In genomic region chr7:112455566-112456110, GRCm38 (mm10) we compare ENCODE assay signal across 23 mouse cellular contexts. TPM values are rescaled to one million over a fixed set of nuclear protein-coding genes. Genes with fewer than 3 reads are reported as not detected.
DNase-seq lines count a peak whose midpoint lies in the region; ATAC-seq and TF ChIP-seq lines count a peak whose summit lies in the region.
"Had no signal": no experiment of that assay in that cellular context is flagged by ENCODE, and none has a peak within 500 bp of the region (broad histone marks: within the 10 kb centered on the region; RNA-seq: fewer than 3 reads in every experiment).

No protein-coding gene starts in this region.

- no peaks in the 10 kb centered on the region for H3K36me3 ChIP-seq in midbrain, embryonic 11.5 days (ENCODE audit: control insufficient read depth, insufficient read depth, low read length)
- no peaks in the 10 kb centered on the region for H3K36me3 ChIP-seq in midbrain, embryonic 10.5 days
- H3K36me3 ChIP-seq in stomach, embryonic 16.5 days (ENCODE audit: control insufficient read depth, insufficient read depth, low read length) = no peaks in the 10 kb centered on the region
- H3K36me3 ChIP-seq: embryonic facial prominence, embryonic 12.5 days; heart, embryonic 10.5 days; hindbrain, embryonic 13.5 days had no signal

- ATAC-seq in midbrain, embryonic 11.5 days (ENCODE audit: low FRiP score) = no peak
- no peak for ATAC-seq in stomach, embryonic 16.5 days (ENCODE audit: insufficient read depth, low FRiP score)
- ATAC-seq: forebrain, embryonic 13.5 days; hindbrain, postnatal 0 days; intestine, embryonic 16.5 days had no signal

- H3K9me3 ChIP-seq in midbrain, embryonic 11.5 days (ENCODE audit: control insufficient read depth, low read length) = no peaks in the 10 kb centered on the region
- H3K9me3 ChIP-seq in midbrain, embryonic 10.5 days (replicated peaks) = no peaks in the 10 kb centered on the region
- no peaks in the 10 kb centered on the region for H3K9me3 ChIP-seq in stomach, embryonic 16.5 days (replicated peaks; ENCODE audit: control insufficient read depth, low read length)
- H3K9me3 ChIP-seq: embryonic facial prominence, embryonic 12.5 days; forebrain, embryonic 13.5 days; heart, embryonic 10.5 days; hindbrain, embryonic 13.5 days had no signal

- H3K27me3 ChIP-seq in midbrain, embryonic 11.5 days (ENCODE audit: control insufficient read depth, insufficient read depth, low read length) = no peaks in the 10 kb centered on the region
- H3K27me3 ChIP-seq in midbrain, embryonic 10.5 days (ENCODE audit: low read depth, poor library complexity, severe bottlenecking) = no peaks in the 10 kb centered on the region
- H3K27me3 ChIP-seq in stomach, embryonic 16.5 days (ENCODE audit: control insufficient read depth, insufficient read depth, low read length) = no peaks in the 10 kb centered on the region
- H3K27me3 ChIP-seq: embryonic facial prominence, embryonic 12.5 days; hindbrain, embryonic 13.5 days had no signal

- peak; percentile 69 for DNase-seq in midbrain, embryonic 11.5 days (ENCODE audit: low spot score, missing footprints)
- no peak for DNase-seq in midbrain, embryonic 10.5 days (ENCODE audit: low spot score)
- peak; percentile 58 for DNase-seq in NIH3T3 (ENCODE audit: low read depth)
- DNase-seq in layer of hippocampus, adult 11-12 months (ENCODE audit: low spot score) = no peak
- no peak for DNase-seq in left cerebral cortex, adult 2 months (ENCODE audit: extremely low spot score in 1 of 2, low spot score in 2 of 2)
- DNase-seq: adrenal gland, postnatal 10 days; B cell, adult 2 months; cerebellum, adult 11-12 months; cerebellum, adult 9-10 months; cerebellum, postnatal 25 days; gastrocnemius, adult 2 months; gastrocnemius, postnatal 25 days; heart, postnatal 10 days had no signal

- intact Hi-C loops in left cerebral cortex, adult 2 months (cut with DNase I) = no loop called here

- H3K27ac ChIP-seq in midbrain, embryonic 11.5 days (ENCODE audit: low read depth, low read length) = no peak overlapping the region
- H3K27ac ChIP-seq in midbrain, embryonic 10.5 days (replicated peaks) = no peak overlapping the region
- peak overlapping the region; percentile 97 for H3K27ac ChIP-seq in stomach, embryonic 16.5 days (ENCODE audit: low read length)
- H3K27ac ChIP-seq in left cerebral cortex, adult 2 months = no peak overlapping the region
- H3K27ac ChIP-seq: embryonic facial prominence, embryonic 12.5 days; forebrain, embryonic 13.5 days; hindbrain, embryonic 13.5 days; hindbrain, postnatal 0 days had no signal

- TF ChIP-seq CTCF in left cerebral cortex, adult 2 months (IDR thresholded peaks at IDR 0.05) = no peak

- WGBS in midbrain, embryonic 11.5 days = 90% methylated on average over 5 of the region's 5 CpGs
- WGBS in midbrain, embryonic 10.5 days = 87% methylated on average over 5 of the region's 5 CpGs
- 78% methylated on average over 5 of the region's 5 CpGs for WGBS in stomach, embryonic 16.5 days

- H3K9ac ChIP-seq in midbrain, embryonic 11.5 days (ENCODE audit: low read length) = no peak overlapping the region
- H3K9ac ChIP-seq in stomach, embryonic 16.5 days (ENCODE audit: low read length) = no peak overlapping the region
- H3K9ac ChIP-seq: embryonic facial prominence, embryonic 12.5 days; forebrain, embryonic 13.5 days; hindbrain, embryonic 13.5 days had no signal

- H3K4me3 ChIP-seq in midbrain, embryonic 11.5 days (ENCODE audit: low read depth, low read length) = no peak overlapping the region
- H3K4me3 ChIP-seq in midbrain, embryonic 10.5 days = no peak overlapping the region
- no peak overlapping the region for H3K4me3 ChIP-seq in stomach, embryonic 16.5 days (replicated peaks; ENCODE audit: low read length)
- no peak overlapping the region for H3K4me3 ChIP-seq in left cerebral cortex, adult 2 months
- H3K4me3 ChIP-seq: embryonic facial prominence, embryonic 12.5 days; forebrain, embryonic 13.5 days; gastrocnemius, adult 2 months; heart, embryonic 10.5 days; hindbrain, embryonic 13.5 days had no signal

- peaks cover 10% of the 10 kb centered on the region; the same call in 1 of the 2 replicates for H3K4me1 ChIP-seq in midbrain, embryonic 11.5 days (ENCODE audit: control insufficient read depth, insufficient read depth, low read length)
- peaks cover 30% of the 10 kb centered on the region for H3K4me1 ChIP-seq in midbrain, embryonic 10.5 days
- peaks cover 44% of the 10 kb centered on the region for H3K4me1 ChIP-seq in stomach, embryonic 16.5 days (ENCODE audit: control insufficient read depth, insufficient read depth, low read length)

- no peak overlapping the region for H3K4me2 ChIP-seq in midbrain, embryonic 11.5 days
- H3K4me2 ChIP-seq in stomach, embryonic 16.5 days (ENCODE audit: low read depth, low read length) = no peak overlapping the region
- H3K4me2 ChIP-seq: embryonic facial prominence, embryonic 12.5 days; forebrain, embryonic 13.5 days; hindbrain, embryonic 13.5 days had no signal

RNA-seq across cellular contexts. Expression of gene Parva, which starts 28.3 kb away (rescaled TPM):
- polyA plus RNA-seq in midbrain, embryonic 11.5 days (2014; fragmentation: Nextera tagmentation; extraction: Ambion mirVana) = 50.0 and 50.2 TPM in 2 replicates
- 50.9 and 55.6 TPM in 2 replicates for polyA plus RNA-seq in midbrain, embryonic 10.5 days (2016; fragmentation: Nextera tagmentation; extraction: Ambion mirVana)
- polyA plus RNA-seq in stomach, embryonic 16.5 days (2015; fragmentation: Nextera tagmentation; extraction: Ambion mirVana) = 132 and 141 TPM in 2 replicates
- 10 to 100 TPM; 52.8 to 57.2 TPM for total RNA-seq in left cerebral cortex, adult 2 months (2021)
- total RNA-seq: granulocyte monocyte progenitor cell, adult 5-6 weeks; hematopoietic stem cell, adult 5-6 weeks; MEL had no signal

Comparison
In these comparisons a context has a peak if more than half of its experiments do, and no peak if none do; other contexts are left out.
1. DNase-seq: peak in midbrain, embryonic 11.5 days (single experiment) and NIH3T3 (single experiment); none in midbrain, embryonic 10.5 days (single experiment), layer of hippocampus, adult 11-12 months (single experiment) and left cerebral cortex, adult 2 months (0 of 2).